Mouse (Mus musculus): ENCODE measurements at regions not wholly inside any gene's neighbourhood (a gene's known extent, or its start where the extent isn't known, plus 50 kb on each side); places are given as distances from the start of the nearest gene placed in this dataset.

DNA sequence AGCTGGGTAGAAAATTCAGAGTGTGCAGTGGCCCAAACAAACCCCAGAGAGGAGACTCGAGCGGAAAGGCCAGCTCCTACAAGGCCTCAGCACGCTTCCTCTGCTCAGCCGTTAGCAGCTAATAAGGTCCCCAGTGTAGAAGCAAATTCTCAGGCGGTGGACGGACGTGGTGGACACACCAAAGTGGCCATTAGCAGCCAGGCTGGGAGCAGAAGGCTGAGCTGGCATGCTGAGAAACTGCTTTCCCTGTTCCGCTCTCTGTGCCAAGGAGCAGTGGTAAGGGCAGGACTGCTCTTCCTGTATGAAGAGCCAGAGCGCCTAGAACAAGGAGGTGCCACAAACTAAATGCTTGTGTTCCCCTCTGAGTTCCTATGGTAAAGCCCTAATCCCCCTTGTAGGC, 282.1 kb upstream of the Id2 start:
- no peak for DNase-seq (ENCODE audit: low spot score in 2 of 2)
- no peak overlapping the region for H3K27ac ChIP-seq
- TF ChIP-seq CTCF (conservative IDR thresholded peaks at IDR 0.05), result no peak
- H3K4me3 ChIP-seq, result no peak overlapping the region

GRCm38 (mm10) chr12:25378036-25378645, 281.2 kb upstream of the Id2 start:
- TF ChIP-seq CTCF (conservative IDR thresholded peaks at IDR 0.05), result no peak
- no peak for DNase-seq (ENCODE audit: low spot score in 2 of 2)
- Histone ChIP-seq H3K27ac (no peak overlapping the region), H3K4me3 (no peak overlapping the region)

DNA sequence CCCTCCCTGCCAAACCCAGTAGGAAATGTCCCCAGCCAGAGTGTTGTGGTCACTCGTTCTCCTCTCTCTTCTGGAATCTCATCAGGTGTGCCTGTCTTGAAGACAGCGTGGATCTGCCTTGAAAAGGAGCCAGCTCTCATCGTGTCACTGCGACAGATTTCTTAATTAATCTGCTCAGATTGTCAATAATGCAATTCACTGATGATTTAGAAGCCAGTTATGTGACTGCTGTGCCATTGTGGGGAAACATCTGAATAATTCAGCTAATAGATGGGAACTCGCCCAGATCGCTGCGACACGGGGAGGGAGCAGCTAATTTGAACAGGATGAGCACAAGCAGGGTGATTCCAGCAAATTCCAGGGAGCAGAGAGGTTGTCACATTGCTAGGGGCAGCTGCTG, 279.5 kb upstream of the Id2 start:
- no peak overlapping the region; the same call in 1 of the 2 replicates for H3K4me3 ChIP-seq
- TF ChIP-seq CTCF (conservative IDR thresholded peaks at IDR 0.05), result no peak
- DNase-seq (ENCODE audit: low spot score in 2 of 2), result peak; percentile 23 to 42
- no peak overlapping the region for H3K27ac ChIP-seq

GRCm38 (mm10) chr12:25367541-25367940, 270.6 kb upstream of the Id2 start:
- Histone ChIP-seq H3K27ac (no peak overlapping the region), H3K4me3 (no peak overlapping the region)
- no peak for DNase-seq (ENCODE audit: low spot score in 2 of 2)
- TF ChIP-seq CTCF (conservative IDR thresholded peaks at IDR 0.05), result no peak

GRCm38 (mm10) chr12:25365600-25366267, 268.8 kb upstream of the Id2 start:
- H3K27ac ChIP-seq, result 0 out of 2 replicates have a peak overlapping the region, but pooled peaks have one; percentile 23
- DNase-seq (ENCODE audit: low spot score in 2 of 2), result no peak
- no peak overlapping the region for H3K4me3 ChIP-seq
- no peak for TF ChIP-seq CTCF (conservative IDR thresholded peaks at IDR 0.05)

DNA sequence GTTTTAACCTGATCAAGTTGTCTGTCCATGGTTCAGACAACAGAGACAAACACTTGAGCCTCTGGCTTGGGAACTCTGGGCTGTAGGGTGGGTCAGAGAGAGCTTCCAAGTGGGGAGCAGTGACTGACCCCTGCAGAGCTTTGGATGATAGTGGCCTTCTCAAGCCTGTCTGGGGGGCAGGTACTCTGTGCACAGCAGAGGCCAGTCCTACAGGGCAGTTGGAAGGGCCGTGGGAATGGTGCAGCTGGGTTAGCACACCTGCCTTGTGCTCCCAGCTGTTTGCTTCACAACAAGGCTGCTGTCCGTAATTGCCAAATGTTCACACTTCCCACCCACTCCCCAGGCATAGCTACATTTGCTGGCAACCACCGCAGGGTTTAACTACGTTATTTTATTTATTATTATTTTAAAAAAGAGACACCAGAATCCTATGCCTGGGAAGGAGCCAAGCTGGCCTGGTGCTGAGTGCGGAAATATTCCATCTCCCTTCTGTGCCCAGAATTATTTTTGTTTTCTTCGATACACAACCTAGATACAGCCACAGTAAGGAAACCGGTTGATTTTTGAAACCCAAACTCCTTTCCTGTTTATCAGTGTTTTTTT, 268.1 kb upstream of the Id2 start:
- H3K4me3 ChIP-seq, result no peak overlapping the region
- no peak overlapping the region for H3K27ac ChIP-seq
- no peak for TF ChIP-seq CTCF (conservative IDR thresholded peaks at IDR 0.05)
- DNase-seq (ENCODE audit: low spot score in 2 of 2), result peak; percentile 37 to 72

DNA sequence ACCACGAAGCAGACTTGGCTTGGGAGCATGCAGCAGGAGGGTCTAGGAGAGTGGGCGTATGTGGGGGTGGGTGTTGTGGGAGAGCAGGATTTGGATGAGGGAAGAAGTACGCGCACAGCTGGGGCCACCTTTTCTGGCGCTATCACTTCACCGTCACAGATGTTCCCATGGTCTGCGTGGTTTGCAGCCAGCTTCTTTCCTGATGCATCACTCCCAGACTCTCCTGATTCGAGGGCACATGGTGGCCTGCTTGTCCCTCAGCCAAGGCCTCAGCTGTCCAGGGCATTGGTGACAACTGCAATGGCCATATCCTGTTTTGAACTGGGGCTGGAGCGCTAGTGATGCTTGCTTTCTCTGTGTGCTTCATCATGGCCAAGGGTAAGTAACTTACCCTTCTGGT, 266.9 kb upstream of the Id2 start:
- H3K27ac ChIP-seq, result no peak overlapping the region
- TF ChIP-seq CTCF (conservative IDR thresholded peaks at IDR 0.05), result no peak
- no peak overlapping the region for H3K4me3 ChIP-seq
- no peak for DNase-seq (ENCODE audit: low spot score in 2 of 2)

DNA sequence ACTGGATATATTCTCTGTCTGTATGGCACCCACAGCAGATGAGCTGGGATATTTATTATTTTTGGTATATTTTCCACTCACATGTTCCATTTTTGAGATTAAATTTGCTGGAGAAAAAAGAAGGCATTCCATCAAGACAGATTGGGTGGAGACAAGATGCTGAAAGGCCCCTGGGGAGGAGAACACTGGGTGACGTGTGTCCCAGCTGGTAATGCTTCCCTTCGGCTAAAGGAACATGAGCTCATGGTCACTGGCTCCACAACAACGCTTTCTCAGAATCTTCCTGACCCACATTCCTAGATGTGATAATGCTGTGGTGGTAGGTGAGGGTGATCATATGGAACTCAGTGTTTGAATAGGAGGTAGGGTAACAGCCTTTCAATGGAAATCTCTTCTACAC, 266.4 kb upstream of the Id2 start:
- no peak for TF ChIP-seq CTCF (conservative IDR thresholded peaks at IDR 0.05)
- Histone ChIP-seq H3K4me3 (no peak overlapping the region), H3K27ac (no peak overlapping the region)
- DNase-seq (ENCODE audit: low spot score in 2 of 2), result no peak

DNA sequence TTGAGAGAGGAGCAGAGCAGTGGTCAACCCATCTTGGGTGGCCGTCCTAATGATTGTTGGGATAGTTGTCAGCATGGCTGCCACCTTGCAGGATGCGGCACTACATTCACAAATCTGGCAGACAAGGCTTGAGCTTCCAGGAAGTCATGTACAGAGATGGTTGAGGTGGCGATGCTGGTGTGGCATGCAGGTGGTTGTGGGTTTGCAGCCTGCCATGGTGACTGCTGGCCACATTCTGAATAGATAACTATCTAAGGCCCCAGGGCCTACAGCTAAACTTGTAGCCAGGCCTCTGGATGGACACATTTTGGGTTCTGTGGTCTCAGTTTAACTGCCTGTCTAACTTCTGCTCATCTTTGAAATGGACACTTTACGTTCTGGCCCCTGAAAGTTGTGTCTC, 265.8 kb upstream of the Id2 start:
- no peak overlapping the region for H3K4me3 ChIP-seq
- H3K27ac ChIP-seq, result no peak overlapping the region

GRCm38 (mm10) chr12:25360726-25361125, 263.8 kb upstream of the Id2 start:
- DNase-seq (ENCODE audit: low spot score in 2 of 2), result no peak
- Histone ChIP-seq H3K4me3 (no peak overlapping the region), H3K27ac (no peak overlapping the region)
- TF ChIP-seq CTCF (conservative IDR thresholded peaks at IDR 0.05), result no peak

More for the DNA sequence above, 265.8 kb upstream of the Id2 start:
- TF ChIP-seq CTCF (conservative IDR thresholded peaks at IDR 0.05), result no peak
- no peak for DNase-seq (ENCODE audit: low spot score in 2 of 2)

DNA sequence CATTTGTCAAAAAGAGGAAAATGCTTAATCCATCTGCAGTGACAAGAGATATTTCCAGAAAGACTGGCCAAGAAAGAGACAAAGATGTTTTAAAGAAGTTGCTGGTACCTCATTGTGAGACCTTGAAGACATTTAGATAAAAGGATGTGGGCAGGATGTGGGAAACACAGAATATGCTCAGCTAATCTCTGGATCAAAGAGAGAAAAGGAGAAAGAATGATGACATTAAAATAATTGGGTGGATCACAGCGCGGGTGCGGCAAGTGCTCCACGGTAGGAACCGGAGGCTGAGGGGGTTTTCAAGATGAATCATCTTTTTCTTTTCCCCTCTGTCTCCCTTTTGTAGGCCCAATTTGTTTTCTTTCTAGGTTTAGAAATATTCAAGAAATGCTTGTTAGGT, 263.0 kb upstream of the Id2 start:
- H3K27ac ChIP-seq, result no peak overlapping the region
- H3K4me3 ChIP-seq, result no peak overlapping the region
- no peak for DNase-seq (ENCODE audit: low spot score in 2 of 2)
- no peak for TF ChIP-seq CTCF (conservative IDR thresholded peaks at IDR 0.05)

DNA sequence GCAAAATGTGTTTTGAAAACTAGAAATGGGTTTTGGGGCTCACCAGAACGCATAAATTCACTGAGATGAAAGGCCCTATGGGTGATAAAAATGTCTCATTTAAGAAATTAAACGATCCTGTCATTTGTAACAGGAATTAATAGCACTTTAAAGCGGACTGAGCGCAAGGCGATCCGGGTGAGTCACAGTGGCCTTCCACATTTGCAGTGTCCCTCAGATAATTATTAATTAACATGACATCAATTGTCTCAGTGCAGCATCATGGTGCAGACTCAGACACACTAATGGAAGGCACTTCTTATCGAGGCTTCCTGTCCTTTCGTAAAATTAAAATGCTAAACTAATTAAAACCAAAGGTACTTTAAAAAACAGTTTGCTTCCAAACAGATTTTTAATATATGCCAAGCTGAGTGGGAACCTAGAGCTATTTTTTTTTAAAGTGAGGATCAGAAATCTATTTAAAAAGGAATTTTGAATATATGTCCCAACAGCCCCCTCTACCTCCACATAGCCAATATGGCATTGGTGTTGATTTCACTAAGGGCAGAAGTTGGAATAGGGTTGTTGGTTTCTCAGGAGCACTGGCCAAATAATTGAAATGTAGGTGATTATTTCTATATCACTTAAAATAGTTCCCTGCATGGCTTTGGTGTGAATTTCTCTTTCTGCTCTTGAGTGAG, 262.0 kb upstream of the Id2 start:
- TF ChIP-seq CTCF (conservative IDR thresholded peaks at IDR 0.05), result peak; percentile 55
- Histone ChIP-seq H3K27ac (no peak overlapping the region), H3K4me3 (no peak overlapping the region)
- DNase-seq (ENCODE audit: low spot score in 2 of 2), result no peak

DNA sequence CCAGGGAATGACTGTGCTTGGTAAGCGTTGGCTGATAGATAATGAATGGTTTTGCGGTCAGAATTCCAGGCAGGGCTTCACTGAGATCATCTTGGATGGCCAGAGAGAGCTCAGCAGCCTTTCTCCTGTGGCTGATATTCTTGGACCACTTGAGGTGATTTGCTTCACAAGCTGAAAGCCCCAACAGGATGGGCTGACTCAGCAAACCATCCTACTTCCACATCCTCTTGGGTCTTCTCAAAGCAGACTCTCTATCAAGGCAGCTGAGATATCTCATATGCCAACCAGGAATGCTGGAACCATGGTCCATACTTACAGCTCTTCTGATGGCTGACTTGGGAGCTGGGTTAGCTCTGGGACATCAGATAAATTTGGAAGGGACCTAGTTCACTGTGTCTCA, 259.8 kb upstream of the Id2 start:
- no peak for TF ChIP-seq CTCF (conservative IDR thresholded peaks at IDR 0.05)
- Histone ChIP-seq H3K4me3 (no peak overlapping the region), H3K27ac (no peak overlapping the region)
- no peak for DNase-seq (ENCODE audit: low spot score in 2 of 2)
